Mouse (Mus musculus) granulocyte monocyte progenitor cell, adult 5-6 weeks (primary cell): ENCODE data around the gene Car15. TPM values are rescaled to one million over a fixed set of nuclear protein-coding genes. Genes with fewer than 3 reads are reported as not detected.
A peak's percentile ranks its signal among the peaks of the same experiment; 100 is the strongest.

Experiments
- ATAC-seq: replicated peaks from 2 replicates; pipeline ENCODE4 v1.8.0; 2016; ENCODE audit warnings: mild to moderate bottlenecking, moderate TSS enrichment, inconsistent platforms; ENCODE audit not compliant: poor library complexity, severe bottlenecking
- total RNA-seq, 2 experiments: library from RNA; stranded (forward) in 1 of 2; stranded (reverse) in 1 of 2; fragments of 200-712, 200-1000 nt in 1 of 2; fragments of >200 nt in 1 of 2; fragmentation: Nextera tagmentation in 1 of 2; gene quantifications; 2 replicates each; pipeline ENCODE4 v1.2.3; 2014 to 2017

Gene Car15
- total RNA-seq, 2 experiments from 2014 or later: 5.2 TPM; not detected in 1

GRCm38 (mm10) chr16:17833681-17834399 is 4.3 kb downstream of the Car15 start:
- no peak; the same call in 1 of the 2 replicates for ATAC-seq

- ATAC-seq: no peak
These were observed 4.9 kb downstream of the Car15 start for GRCm38 (mm10) chr16:17833321-17833680.

GRCm38 (mm10) chr16:17832821-17833220 is 5.3 kb downstream of the Car15 start, which contains the start of gene B830017H08Rik:
TSS of gene B830017H08Rik (plus strand) at chr16:17833121.
- ATAC-seq: no peak

DNA sequence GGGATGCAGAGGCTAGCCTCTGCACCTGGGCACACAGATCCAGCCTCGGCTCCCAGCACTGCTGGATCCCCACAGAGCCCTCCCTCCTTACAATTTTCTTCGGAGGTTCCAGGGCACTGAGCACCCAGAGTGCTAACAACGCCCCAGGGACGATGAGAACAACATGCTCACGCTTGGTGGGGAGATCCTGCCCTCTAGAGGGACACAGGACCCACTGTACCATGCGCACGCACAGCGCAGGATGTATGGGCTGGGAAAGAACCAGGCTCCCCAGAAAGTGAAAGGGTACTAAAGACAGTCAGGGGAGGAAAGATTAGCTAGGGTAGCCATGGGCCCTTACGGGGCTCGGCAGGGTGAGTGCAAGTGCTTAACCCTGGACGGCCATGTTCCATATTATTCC is 6.4 kb downstream of the Car15 start:
- ATAC-seq: peak; percentile 32; the same call in 1 of the 2 replicates

DNA sequence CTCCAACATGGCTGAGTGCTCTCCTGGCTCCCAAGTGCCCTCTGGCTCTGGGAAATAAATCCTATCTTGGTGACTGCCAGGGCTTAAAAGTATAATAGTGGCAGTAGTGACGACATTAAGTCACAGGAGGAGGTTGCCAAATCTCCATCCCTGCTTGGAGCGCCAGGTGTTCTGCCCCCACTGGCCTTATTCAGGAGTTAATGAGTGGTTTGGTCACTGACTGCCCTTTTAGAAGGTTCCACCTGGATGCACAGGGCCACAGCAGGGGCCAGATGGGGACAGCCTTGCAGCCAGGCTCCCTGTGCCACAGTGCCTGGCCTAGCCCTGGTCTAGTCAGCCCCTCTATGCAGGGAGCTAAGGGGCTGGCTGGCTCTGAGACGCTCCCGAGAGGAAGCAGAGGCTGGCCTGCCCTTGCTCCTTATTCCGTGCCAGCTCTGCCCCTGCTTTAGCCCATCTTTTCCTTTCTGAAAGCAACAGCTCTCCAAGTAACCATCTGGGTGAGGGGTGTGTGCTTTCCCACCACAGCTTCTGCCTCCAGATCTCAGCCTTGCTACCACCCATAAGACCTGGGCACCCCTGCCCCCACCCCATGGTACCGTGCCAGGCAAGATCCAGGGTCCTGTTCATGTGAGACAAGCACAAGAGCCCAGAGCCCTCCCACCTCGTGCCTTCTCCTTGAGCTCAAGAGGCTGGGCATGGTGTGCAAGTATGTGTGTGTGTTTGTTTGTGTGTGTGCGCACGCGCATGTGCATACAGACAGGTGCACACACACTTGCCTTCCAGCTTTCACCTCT is 7.6 kb downstream of the Car15 start:
- no peak for ATAC-seq

DNA sequence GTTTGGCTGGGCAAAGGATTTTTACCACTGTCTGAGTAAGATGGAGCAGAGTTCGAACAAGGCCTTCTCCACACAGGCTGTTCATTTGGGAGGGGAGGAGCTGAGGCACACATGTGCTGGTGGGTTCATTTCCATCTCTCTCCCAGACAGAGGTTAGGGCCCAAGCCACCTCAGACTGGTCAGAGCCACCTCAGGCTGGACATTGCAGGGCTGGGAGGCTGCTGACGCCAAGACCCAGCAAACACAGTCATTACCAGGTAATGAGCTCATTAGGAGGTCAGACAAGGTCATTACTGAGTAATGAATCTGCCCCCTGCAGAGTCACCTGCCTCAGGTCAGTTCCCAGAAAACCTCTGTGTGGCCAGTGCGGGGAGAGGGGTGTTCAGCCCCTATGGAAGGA is 9.3 kb downstream of the Car15 start:
- no peak for ATAC-seq

GRCm38 (mm10) chr16:17828229-17828628 is 9.9 kb downstream of the Car15 start:
- no peak for ATAC-seq

DNA sequence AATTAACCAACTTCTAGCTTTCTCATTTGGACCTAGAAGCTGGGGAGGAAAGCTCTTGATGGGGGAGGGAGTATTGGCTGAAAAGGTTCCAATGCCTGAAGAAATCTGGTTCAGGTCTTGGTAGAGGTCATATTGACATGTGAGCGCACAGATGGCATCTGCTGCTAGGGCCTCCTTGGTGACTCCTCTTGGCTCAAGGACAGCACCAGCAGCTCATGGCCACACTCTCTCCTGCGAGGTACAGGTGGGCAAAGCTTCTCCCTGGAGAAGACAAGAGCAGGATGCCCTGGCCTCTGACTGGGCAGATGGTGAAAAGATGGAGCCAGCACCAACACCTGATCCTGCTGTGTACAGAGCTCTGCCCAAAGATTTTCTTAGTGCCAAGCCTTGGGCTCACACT is 11.7 kb downstream of the Car15 start:
- ATAC-seq: no peak

DNA sequence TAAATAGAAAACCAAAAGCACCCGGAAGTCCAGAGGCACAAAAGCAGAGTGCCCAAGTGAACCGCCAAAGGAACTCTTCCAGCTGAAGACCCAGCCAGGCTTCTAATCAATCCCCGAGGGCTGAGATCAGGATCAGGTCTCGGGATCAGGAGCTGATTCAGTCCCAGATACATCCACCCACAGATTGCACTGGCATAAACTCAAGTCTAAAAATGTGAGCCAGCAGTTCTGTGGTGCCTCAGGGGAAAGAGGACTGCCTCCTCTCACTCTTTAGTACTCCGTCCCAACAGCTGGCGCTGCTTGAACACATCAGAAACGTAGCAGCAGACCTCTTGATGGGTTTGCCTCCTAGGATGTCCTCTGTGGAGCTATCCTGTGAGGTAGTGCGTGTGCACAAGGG is 21.6 kb downstream of the Car15 start:
- ATAC-seq: no peak

GRCm38 (mm10) chr16:17815411-17816402 is 22.5 kb downstream of the Car15 start:
- peak; percentile 88 for ATAC-seq

DNA sequence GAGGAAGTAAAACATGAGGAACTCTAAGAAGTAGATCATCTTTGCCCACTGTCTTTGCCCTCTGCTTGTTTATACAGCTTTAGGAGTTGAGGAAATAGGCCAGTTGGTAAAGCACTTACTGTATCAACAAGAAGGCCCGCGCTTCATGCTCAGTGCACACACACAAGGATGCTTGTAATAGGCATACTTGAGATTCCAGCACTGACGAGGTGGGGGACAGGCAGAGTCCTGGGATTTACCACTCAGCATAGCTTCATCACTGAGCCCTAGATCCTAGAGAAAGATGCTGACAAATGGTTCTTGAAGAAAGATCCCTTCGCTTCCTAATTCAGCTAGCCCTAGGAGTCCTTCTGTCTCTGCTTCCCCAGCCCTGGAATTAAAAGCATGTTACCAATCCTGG is 25.0 kb downstream of the Car15 start:
- no peak for ATAC-seq

GRCm38 (mm10) chr16:17812120-17812519 is 26.0 kb downstream of the Car15 start:
- ATAC-seq: no peak

DNA sequence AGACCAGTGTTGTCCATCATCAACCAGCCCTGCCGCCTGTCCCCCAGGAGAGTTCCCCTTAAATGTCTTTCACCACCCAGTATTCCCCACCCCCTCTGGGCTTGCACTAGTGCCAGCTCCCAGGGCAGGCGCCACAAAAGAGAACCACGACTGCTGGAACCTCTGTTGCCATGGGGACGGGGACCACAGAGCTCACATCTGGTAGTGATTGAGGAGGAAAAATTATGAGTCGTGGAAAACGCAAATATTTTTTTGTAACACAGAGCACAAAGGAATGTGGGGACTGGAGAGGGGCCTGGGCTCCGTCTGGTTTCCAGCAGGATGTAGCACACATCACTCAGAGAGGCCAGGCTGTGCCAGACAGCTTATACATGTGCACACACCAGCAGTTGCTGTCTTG is 28.5 kb downstream of the Car15 start:
- no peak; the same call in 1 of the 2 replicates for ATAC-seq

DNA sequence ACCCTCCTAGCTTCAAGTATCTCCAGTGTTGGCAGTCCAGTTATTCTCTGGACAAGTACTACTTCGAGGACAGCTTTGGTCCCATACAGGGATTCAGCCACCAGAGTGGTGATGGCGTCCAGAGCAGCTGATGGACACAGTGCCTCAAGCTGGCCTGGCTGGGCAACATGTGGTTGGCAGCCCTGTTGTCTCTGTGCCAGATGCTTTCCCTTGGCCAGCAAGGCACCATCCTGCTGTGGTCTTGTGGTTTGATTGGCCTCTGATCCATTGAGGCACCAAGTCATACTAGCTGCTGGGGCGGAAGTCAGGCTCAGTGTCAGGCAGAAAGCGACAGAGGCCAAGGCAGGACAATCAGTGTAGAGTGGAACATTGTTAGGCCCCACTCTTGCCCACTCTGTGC is 29.0 kb downstream of the Car15 start:
- no peak for ATAC-seq

DNA sequence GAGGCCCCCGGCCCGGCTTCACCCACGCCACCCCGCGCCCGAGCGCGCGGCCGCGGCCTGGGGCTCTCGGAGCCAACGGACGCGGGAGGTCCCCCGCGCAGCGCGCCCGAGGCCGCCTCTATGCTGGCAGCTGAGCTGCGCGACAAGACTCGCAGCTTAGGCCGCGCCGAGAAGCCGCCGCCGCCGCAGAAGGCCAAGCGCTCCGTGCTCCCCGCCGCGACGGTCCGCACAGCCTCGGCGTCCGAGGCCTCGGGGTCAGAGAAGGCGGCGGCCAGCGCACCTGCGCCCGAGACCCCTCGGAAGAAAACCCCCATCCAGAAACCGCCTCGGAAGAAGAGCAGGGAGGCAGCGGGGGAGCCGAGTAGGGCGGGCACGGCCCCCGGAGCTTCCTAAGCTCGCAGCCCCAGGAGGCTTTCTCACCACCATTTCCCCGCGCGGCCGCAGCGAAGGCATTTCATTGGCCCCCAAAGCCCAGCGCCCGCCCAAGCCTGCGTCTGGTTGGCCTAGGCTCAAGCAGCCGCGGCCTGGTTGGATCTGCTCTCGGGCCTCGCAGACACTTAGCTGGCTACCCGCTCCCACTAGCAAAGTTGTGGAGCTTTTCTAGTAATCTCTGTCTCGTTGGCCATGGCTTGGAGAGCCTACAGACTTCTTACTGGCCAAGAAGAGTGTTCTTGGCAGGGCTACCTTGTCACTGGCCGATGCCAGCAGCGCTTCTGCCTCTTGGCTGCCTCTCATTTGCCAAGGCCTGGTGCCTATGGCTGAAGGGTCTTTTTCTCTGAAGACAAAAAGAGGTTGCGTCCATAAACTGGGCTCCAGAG is 30.8 kb downstream of the Car15 start:
- ATAC-seq: peak; percentile 71

DNA sequence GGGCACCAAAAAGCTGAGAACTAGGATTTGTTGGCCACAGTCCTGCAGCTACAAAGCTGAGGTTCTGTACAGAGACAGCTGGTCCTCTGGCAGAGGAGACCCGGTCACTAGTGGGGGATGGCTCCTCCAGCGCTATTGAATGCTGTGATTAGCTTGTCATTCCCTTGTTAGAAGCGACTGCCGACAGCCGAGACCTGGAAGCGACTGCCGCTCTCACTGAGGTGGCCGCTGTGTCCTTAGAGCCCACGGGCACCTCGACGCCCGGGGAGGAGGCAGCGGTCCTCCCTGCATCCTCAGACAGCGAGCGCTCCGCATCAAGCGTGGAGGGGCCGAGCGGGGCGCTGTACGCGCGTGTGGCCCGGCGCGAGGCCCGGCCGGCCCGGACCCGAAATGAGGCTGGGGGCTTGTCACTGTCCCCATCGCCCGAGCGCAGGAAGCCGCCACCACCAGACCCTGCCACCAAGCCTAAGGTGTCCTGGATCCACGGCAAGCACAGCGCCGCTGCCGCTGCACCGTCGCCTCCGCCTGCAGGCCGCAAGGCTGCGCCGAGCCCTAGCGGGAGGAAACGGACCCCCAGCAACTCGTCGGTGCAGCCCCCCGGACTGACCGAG is 31.5 kb downstream of the Car15 start:
- ATAC-seq: no peak

DNA sequence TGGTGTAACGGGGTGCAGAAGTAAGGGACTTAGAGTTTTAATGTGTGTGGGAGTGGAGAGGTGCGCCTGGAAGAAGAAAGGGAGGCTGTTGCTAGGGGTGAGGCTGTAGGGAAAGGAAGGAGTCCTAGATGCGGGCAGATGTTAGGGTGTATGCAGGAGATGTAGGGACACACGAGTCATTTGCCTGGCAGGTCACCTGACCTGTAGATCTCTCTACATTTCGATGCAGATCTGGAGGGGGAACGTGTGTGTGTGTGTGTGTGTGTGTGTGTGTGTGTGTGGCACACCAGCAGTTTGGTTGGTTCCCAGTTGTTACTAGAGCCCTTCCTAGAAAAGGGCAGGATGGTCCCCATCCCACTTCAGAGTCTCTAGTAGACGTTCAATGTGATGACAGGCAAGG is 33.2 kb downstream of the Car15 start:
- no peak for ATAC-seq

DNA sequence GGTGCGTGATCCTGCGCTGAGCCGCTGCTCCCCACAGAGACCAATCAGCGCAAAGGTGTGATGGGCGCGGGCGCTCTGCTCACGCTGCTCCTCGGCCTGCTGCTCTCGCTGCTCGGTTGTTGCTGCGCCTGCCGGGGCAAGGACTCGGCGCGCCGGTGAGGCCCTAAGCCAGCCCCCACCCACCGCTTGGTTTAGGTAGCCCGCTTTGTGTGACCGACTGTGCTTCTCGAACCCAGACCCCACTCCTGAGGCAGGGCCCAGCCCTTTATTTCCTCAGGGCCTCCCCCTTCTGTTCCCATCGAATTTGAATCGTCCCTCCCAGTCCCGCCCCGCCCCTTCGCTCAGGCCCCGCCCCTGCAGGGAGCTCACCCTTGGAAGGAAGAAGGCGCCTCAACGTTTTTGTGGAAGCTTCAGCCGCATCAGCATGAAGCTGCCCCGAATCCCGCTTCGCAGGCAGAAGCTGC is 33.7 kb downstream of the Car15 start:
- no peak for ATAC-seq
